Mouse (Mus musculus) neural tube, embryonic 13.5 days (tissue): Measurements from ENCODE around the gene Igdcc3. TPM values are rescaled to one million over a fixed set of nuclear protein-coding genes. Genes with fewer than 3 reads are reported as not detected.
A peak's percentile ranks its signal among the peaks of the same experiment; 100 is the strongest.

Source experiments
- ATAC-seq: fragments of 200-750 bp; cut with Nextera tagmentation; 2 replicates; pipeline ENCODE4 v1.8.0; 2017; ENCODE audit warnings: low read depth, mild to moderate bottlenecking, moderate TSS enrichment, moderate library complexity
- H3K27ac ChIP-seq: fragments of 300-500 bp; sonication (generic); replicated peaks from 2 replicates; pipeline ENCODE4 v1.5.1; 2015; ENCODE audit warnings: moderate library complexity, mild to moderate bottlenecking, inconsistent platforms
- H3K27me3 ChIP-seq: fragments of 300-500 bp; sonication (generic); 2 replicates; pipeline ENCODE4 v1.6.1; 2015; ENCODE audit warnings: mild to moderate bottlenecking, inconsistent platforms
- H3K36me3 ChIP-seq: fragments of 300-500 bp; sonication (generic); 2 replicates; pipeline ENCODE4 v1.6.1; 2015; ENCODE audit warnings: mild to moderate bottlenecking, inconsistent platforms
- H3K4me1 ChIP-seq: fragments of 300-500 bp; sonication (generic); replicated peaks from 2 replicates; pipeline ENCODE4 v1.6.1; 2015; ENCODE audit warnings: inconsistent platforms
- H3K4me2 ChIP-seq: fragments of 300-500 bp; sonication (generic); 2 replicates; pipeline ENCODE4 v1.6.1; 2015; ENCODE audit warnings: inconsistent platforms, mild to moderate bottlenecking, moderate library complexity
- H3K4me3 ChIP-seq: fragments of 300-500 bp; sonication (generic); 2 replicates; pipeline ENCODE4 v1.5.1; 2015; ENCODE audit warnings: mild to moderate bottlenecking, inconsistent platforms
- H3K9ac ChIP-seq: fragments of 300-500 bp; sonication (generic); 2 replicates; pipeline ENCODE4 v1.6.1; 2015; ENCODE audit warnings: moderate library complexity, mild to moderate bottlenecking, inconsistent platforms
- H3K9me3 ChIP-seq: fragments of 300-500 bp; sonication (generic); 2 replicates; pipeline ENCODE4 v1.6.1; 2016; ENCODE audit warnings: inconsistent platforms
- WGBS: fragments of 180-500 bp; shearing (Covaris S2); methylation state at CpG from one replicate; pipeline ENCODE4 v1.1.7; 2015; 5-methylcytosine and 5-hydroxymethylcytosine counted together
- polyA plus RNA-seq: library from polyadenylated mRNA; unstranded; fragments of >200 nt; fragmentation: Nextera tagmentation; extraction: Ambion mirVana; gene quantifications from 2 replicates; pipeline ENCODE4 v1.2.1, GENCODE M21; 2015

Igdcc3 gene
- polyA plus RNA-seq, 1 experiment from 2014 or later = 12.9 TPM

- Histone ChIP-seq H3K27ac (peak overlapping the region; percentile 98), H3K36me3 (peaks cover 26% of the 10 kb centered on the region), H3K9ac (peak overlapping the region; percentile 92), H3K4me2 (peak overlapping the region; percentile 87), H3K4me3 (peak overlapping the region; percentile 90), H3K9me3 (no peaks in the 10 kb centered on the region), H3K4me1 (peaks cover 59% of the 10 kb centered on the region), H3K27me3 (no peaks in the 10 kb centered on the region)
- WGBS = 0% methylated on average over 16 of the region's 17 CpGs
- ATAC-seq = peak; percentile 46
These were observed 958 bp downstream of the Igdcc3 start for GRCm38 (mm10) chr9:65141976-65142318.

GRCm38 (mm10) chr9:65142399-65142798 is 1.4 kb downstream of the Igdcc3 start:
- peak overlapping the region; percentile 87 for H3K4me2 ChIP-seq
- peaks cover 61% of the 10 kb centered on the region for H3K4me1 ChIP-seq
- H3K9me3 ChIP-seq = no peaks in the 10 kb centered on the region
- ATAC-seq = 0 out of 2 replicates have a peak, but pooled peaks have one; percentile 33
- peak overlapping the region; percentile 98 for H3K27ac ChIP-seq
- H3K27me3 ChIP-seq = no peaks in the 10 kb centered on the region
- peaks cover 30% of the 10 kb centered on the region for H3K36me3 ChIP-seq
- H3K9ac ChIP-seq = peak overlapping the region; percentile 92
- 0% methylated on average over 8 of the region's 8 CpGs for WGBS
- H3K4me3 ChIP-seq = peak overlapping the region; percentile 90

GRCm38 (mm10) chr9:65146001-65146400 is 5.0 kb downstream of the Igdcc3 start:
- peaks cover 75% of the 10 kb centered on the region for H3K4me1 ChIP-seq
- H3K9ac ChIP-seq = peak overlapping the region; percentile 35; the same call in 1 of the 2 replicates
- 26% methylated on average over 5 of the region's 5 CpGs for WGBS
- no peak for ATAC-seq
- no peaks in the 10 kb centered on the region for H3K9me3 ChIP-seq
- peak overlapping the region; percentile 73 for H3K27ac ChIP-seq
- H3K4me3 ChIP-seq = no peak overlapping the region
- no peaks in the 10 kb centered on the region for H3K27me3 ChIP-seq
- H3K4me2 ChIP-seq = peak overlapping the region; percentile 22; the same call in 1 of the 2 replicates
- peaks cover 65% of the 10 kb centered on the region for H3K36me3 ChIP-seq

GRCm38 (mm10) chr9:65148507-65148906 is 7.5 kb downstream of the Igdcc3 start:
- Histone ChIP-seq H3K4me2 (no peak overlapping the region), H3K27ac (no peak overlapping the region), H3K9me3 (no peaks in the 10 kb centered on the region), H3K27me3 (no peaks in the 10 kb centered on the region), H3K4me1 (peaks cover 71% of the 10 kb centered on the region), H3K9ac (no peak overlapping the region), H3K36me3 (peaks cover 70% of the 10 kb centered on the region), H3K4me3 (no peak overlapping the region)
- ATAC-seq = no peak
- 91% methylated on average over 7 of the region's 7 CpGs for WGBS

GRCm38 (mm10) chr9:65152711-65153330 is 11.8 kb downstream of the Igdcc3 start:
- Histone ChIP-seq H3K4me3 (no peak overlapping the region), H3K27ac (peak overlapping the region; percentile 93), H3K36me3 (peaks cover 51% of the 10 kb centered on the region), H3K27me3 (no peaks in the 10 kb centered on the region), H3K9me3 (no peaks in the 10 kb centered on the region), H3K9ac (peak overlapping the region; percentile 58), H3K4me1 (peaks cover 73% of the 10 kb centered on the region), H3K4me2 (peak overlapping the region; percentile 16)
- peak; percentile 42 for ATAC-seq
- 14% methylated on average over 6 of the region's 6 CpGs for WGBS

GRCm38 (mm10) chr9:65153331-65153711 is 12.3 kb downstream of the Igdcc3 start:
- Histone ChIP-seq H3K27ac (peak overlapping the region; percentile 93), H3K27me3 (no peaks in the 10 kb centered on the region), H3K4me1 (peaks cover 73% of the 10 kb centered on the region), H3K9ac (peak overlapping the region; percentile 58), H3K4me2 (peak overlapping the region; percentile 16), H3K36me3 (peaks cover 46% of the 10 kb centered on the region), H3K9me3 (no peaks in the 10 kb centered on the region), H3K4me3 (no peak overlapping the region)
- WGBS = 6% methylated on average over 5 of the region's 5 CpGs
- peak; percentile 78 for ATAC-seq

- Histone ChIP-seq H3K27ac (peak overlapping the region; percentile 93), H3K27me3 (no peaks in the 10 kb centered on the region), H3K4me2 (no peak overlapping the region), H3K9ac (peak overlapping the region; percentile 31; the same call in 1 of the 2 replicates), H3K4me1 (peaks cover 68% of the 10 kb centered on the region), H3K4me3 (no peak overlapping the region), H3K36me3 (peaks cover 32% of the 10 kb centered on the region), H3K9me3 (no peaks in the 10 kb centered on the region)
- 66% methylated on average over 9 of the region's 9 CpGs for WGBS
- ATAC-seq = no peak
These were observed 13.9 kb downstream of the Igdcc3 start for GRCm38 (mm10) chr9:65154692-65155455.

GRCm38 (mm10) chr9:65156604-65157003 is 15.6 kb downstream of the Igdcc3 start:
- peak overlapping the region; percentile 86 for H3K27ac ChIP-seq
- peaks cover 17% of the 10 kb centered on the region for H3K36me3 ChIP-seq
- H3K9ac ChIP-seq = peak overlapping the region; percentile 58
- no peaks in the 10 kb centered on the region for H3K9me3 ChIP-seq
- no peak overlapping the region for H3K4me3 ChIP-seq
- H3K27me3 ChIP-seq = no peaks in the 10 kb centered on the region
- peak; percentile 34; the same call in 1 of the 2 replicates for ATAC-seq
- WGBS = 2% methylated on average over 8 of the region's 8 CpGs
- peak overlapping the region; percentile 34 for H3K4me2 ChIP-seq
- peaks cover 79% of the 10 kb centered on the region for H3K4me1 ChIP-seq

GRCm38 (mm10) chr9:65157631-65158030 is 16.6 kb downstream of the Igdcc3 start:
- H3K4me1 ChIP-seq = peaks cover 87% of the 10 kb centered on the region

GRCm38 (mm10) chr9:65161188-65161587 is 20.2 kb downstream of the Igdcc3 start:
- H3K27me3 ChIP-seq = no peaks in the 10 kb centered on the region
- 19% methylated on average over 4 of the region's 4 CpGs for WGBS
- no peak overlapping the region for H3K4me2 ChIP-seq
- peaks cover 85% of the 10 kb centered on the region for H3K4me1 ChIP-seq
- no peak for ATAC-seq
- no peak overlapping the region for H3K9ac ChIP-seq
- H3K27ac ChIP-seq = peak overlapping the region; percentile 85; the same call in 1 of the 2 replicates
- no peak overlapping the region for H3K4me3 ChIP-seq
- no peaks in the 10 kb centered on the region for H3K9me3 ChIP-seq
- H3K36me3 ChIP-seq = no peaks in the 10 kb centered on the region

More at GRCm38 (mm10) chr9:65157631-65158030, 16.6 kb downstream of the Igdcc3 start:
- no peaks in the 10 kb centered on the region for H3K27me3 ChIP-seq
- H3K36me3 ChIP-seq = peaks cover 12% of the 10 kb centered on the region
- H3K9me3 ChIP-seq = no peaks in the 10 kb centered on the region
- H3K27ac ChIP-seq = peak overlapping the region; percentile 86
- no peak overlapping the region for H3K4me2 ChIP-seq
- ATAC-seq = no peak
- WGBS = 51% methylated on average over 6 of the region's 6 CpGs
- H3K9ac ChIP-seq = no peak overlapping the region
- H3K4me3 ChIP-seq = no peak overlapping the region

GRCm38 (mm10) chr9:65161881-65162280 is 20.9 kb downstream of the Igdcc3 start:
- Histone ChIP-seq H3K9me3 (no peaks in the 10 kb centered on the region), H3K36me3 (no peaks in the 10 kb centered on the region), H3K4me3 (peak overlapping the region; percentile 43; the same call in 1 of the 2 replicates), H3K4me2 (peak overlapping the region; percentile 74), H3K9ac (peak overlapping the region; percentile 72; the same call in 1 of the 2 replicates), H3K27ac (peak overlapping the region; percentile 85), H3K4me1 (peaks cover 85% of the 10 kb centered on the region), H3K27me3 (no peaks in the 10 kb centered on the region)
- no peak for ATAC-seq
- 14% methylated on average over 8 of the region's 8 CpGs for WGBS
